Mouse (Mus musculus) CH12F3 (cell line): ENCODE results near the gene Dnase1l1.

ENCODE experiments used
- in situ Hi-C: fragments of 300-500 bp; cut with MboI; formaldehyde crosslinking; loops from 2 replicates; pipeline ENCODE4 v1.14.3; 2020; ENCODE audit warnings: low sequenced_read_pairs

Dnase1l1 gene

DNA sequence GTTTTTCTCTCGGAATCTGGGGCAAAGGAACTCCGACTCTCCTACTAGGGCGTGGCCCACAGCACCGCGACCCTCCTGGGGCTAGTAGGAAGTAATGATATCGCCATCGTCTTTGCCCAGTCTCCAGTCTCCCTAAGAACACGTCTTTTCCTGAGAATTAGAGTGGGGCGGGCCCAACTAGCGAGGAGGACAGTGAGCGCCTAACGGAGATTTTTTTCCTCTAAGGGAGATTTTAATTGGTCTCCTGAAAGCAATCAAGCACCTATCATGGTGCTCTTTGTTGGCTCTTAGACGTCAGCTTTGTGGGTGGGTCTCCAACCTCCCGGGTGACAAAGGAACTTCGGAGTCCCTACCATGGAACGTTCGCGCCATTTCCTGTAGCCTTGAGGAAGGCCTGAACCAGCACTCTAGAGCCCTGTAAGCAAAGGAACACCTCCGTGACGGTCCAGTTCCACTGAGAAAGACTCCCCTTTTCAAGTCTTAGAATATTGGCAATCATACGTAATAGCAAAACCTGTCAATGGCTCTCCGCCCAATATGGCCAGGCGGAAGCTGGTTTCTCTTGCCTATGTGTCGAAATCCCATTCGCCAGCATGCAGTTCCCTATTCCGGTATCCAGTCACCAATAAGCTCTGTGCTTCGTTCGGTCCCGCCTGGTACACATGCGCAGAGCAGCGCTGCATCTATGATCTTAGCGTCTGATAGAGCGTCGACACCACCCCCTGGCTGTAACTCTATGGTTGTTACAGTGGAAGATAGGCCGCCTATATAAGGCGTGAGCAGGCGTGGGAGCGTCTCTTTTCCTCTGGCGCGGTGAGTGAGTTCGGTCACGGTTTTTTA lies 11.9 kb downstream of the Dnase1l1 start, which contains the start of gene Rpl10:
Gene Rpl10 (plus strand): TSS at position 751 of the 840 bp plus-strand sequence.
- in situ Hi-C loops = no loop called here

DNA sequence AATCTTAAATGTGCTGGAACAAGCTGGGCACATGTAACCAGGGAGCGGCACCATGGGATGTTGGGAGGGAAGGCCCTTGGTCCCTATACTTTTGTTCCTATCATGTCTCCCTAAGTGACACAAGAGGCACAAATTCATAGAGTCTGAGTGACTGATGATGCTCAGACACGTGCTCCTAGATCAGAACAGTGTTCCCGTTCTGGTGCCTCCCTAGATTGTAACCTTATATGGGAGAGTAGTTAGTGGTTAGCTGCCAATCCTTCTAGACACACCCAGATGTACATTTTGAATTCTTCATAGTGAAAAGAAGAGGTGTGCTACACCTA lies 12.4 kb downstream of the Dnase1l1 start:
- in situ Hi-C loops = no loop called here

DNA sequence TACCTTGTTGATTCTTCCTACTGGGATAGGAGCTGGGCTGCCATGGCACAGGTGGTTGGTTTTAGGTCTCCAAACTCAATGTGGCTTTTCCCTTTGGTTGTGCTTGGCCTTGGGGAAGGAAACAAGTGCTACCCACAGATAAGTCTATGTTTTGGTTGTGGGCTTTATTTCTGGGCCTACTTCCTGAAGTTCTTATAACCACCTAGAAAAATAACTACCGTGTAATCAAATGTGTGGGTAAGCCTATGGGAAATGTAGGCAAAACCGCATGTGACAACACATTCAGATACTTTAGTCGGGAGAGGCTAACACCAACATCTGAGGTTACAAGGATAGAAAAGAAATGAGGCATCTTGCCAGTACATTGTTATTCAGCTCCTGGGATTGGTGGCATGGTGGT lies 24.4 kb downstream of the Dnase1l1 start:
- in situ Hi-C loops = no loop called here

DNA sequence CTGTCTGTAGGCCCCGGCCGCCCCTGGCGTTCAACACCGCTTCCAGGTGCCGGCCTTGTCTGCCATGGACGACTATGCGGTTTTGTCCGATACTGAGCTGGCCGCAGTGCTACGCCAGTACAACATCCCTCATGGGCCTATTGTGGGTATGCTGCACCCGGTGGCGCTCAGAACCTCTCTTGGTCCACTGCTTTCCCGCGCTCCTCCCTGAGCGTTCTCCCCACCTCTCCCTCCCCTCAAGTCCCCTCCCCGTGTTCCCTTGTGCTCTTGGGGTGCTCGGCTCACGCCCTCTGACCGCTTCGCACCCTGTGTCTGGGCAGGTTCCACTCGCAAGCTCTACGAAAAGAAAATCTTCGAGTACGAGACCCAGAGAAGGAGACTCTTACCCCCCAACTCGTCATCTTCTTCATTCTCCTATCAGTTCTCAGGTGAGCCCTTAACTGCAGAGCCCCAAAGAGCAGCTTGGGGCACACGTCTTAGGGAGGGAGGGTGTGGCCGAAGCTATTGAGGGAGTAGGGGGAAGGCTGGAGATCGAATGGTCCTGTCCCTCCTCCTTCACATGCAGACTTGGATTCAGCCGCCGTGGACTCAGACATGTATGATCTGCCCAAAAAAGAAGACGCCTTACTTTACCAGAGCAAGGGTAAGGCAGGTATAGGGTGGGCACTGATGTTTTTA lies 27.1 kb downstream of the Dnase1l1 start:
- in situ Hi-C loops = no loop called here

DNA sequence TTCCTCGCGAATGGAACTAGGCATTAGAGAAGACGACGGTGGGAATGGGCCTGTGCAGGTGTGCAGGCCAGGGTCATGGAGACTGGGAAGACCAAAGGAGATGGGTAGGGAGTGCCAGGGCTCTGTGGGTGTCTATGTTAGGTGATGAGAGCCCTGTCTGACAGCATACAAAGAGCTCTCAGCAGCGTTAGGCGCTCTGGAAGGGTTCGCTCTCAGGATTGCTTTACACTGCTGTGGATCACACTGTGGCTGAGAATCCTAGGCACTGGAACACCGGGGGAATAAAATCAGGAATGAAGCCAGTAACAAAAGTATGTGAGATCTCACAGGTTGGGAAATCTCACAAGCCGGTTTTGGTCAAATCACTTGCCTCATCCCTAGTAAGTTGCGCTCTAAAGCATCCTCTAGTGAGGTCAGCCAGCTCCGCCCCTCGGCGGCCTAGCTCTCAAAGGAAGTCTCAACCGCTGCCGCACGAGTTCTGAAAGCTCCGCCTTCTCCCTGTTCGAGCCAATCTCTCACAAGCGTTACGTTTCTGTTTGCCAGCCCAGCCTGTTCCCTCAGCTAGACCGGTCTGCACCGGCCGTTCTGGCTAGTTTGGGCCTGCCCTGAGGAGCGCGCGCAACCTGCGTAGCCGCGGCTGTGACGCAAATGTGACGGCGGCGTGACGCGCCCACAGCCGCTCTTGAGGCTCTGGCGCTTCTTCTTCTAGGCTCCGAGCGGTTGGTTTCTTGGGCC lies 27.8 kb downstream of the Dnase1l1 start, which contains the start of gene Emd:
Gene Emd (plus strand): TSS at position 535 of the 735 bp plus-strand sequence.
- in situ Hi-C loops = no loop called here

DNA sequence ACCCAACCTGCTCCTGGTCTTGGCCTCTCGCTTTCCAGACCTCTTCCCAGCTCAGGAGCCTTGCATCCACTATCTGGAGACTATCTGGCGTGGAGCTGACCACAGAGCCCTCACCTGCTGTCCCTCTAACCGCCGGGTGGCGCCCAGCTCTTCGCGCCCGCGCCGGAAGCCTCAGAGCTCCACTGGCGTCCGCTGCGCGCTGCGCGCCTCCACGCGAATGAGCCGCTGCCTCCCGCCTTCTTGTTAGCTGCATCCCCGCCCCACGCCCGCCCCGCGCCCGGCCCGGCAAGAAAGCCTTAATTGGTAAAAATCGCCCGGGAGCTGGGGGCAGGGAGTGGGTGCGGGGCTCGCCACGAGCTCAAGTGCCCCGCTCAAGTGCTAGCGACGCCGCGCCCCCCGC lies 32.5 kb downstream of the Dnase1l1 start, which contains the start of gene Flna:
Gene Flna (minus strand): TSS at position 206 of the 400 bp plus-strand sequence.
- in situ Hi-C loops = loop anchor here (10.0 kb wide), 1 partner anchor 165 kb away; no protein-coding TSS in a partner anchor

DNA sequence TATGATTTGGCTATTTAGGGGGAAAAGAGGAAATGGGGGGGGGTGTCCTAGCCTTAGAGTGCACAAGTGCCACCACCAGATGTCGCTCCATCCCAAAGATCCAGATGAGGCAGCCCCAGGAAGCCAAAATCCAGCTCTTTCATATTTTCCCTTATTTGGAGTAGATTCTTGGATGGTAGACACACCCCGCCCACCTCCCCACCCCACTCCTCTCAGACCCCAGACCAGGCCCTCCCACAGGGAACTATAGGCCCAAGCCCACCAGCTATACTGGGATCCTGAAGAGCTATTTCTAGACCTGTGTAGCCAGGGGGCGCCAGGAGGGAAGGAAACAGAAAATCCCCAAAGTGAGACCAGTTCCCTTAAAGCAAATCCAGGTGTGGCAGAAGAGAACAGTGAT lies 33.5 kb downstream of the Dnase1l1 start:
- in situ Hi-C loops = loop anchor here (10.0 kb wide), 1 partner anchor 166 kb away; no protein-coding TSS in a partner anchor

DNA sequence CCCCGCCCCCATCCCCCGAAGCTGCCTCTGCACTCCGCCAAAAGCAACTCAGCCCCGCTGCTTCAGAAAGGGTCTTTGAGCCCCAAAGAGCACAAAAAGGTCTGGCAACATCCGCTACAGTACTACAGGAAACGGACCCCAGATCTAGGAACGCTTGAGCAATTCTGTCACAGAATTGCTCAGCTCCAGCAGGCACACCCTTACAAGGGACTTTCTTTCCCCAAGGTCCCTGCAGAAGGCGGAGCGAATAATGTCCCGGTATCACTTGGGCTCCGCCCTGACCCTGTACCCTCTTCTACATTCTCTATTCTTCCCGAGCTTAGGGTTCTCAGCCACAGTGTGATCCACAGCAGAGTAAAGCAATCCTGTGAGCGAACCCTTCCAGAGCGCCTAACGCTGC lies 35.4 kb downstream of the Dnase1l1 start:
- in situ Hi-C loops = loop anchor here (10.0 kb wide), 1 partner anchor 168 kb away; no protein-coding TSS in a partner anchor

DNA sequence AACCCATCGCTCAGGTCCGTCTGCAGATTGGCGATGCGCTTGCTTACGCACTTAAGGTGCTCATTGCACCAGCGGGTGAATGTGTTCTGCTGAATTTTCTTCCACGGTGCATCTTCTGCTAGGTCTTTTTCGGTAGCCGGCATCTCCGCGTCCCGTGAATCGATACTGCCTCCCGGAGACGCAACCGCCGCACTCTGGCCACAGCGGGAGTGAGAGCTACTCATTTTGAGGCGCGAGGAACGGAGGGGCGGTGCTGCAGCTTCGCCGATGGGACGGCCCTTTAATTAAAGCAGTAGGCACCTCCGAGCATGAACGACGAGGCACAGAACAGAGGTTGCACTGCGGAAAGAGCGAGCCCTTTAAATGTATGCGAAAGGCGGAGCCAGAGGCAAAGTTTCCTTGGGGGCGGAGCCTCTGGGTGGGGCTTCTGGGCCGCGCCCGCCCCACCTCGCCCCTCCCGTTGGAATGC lies 35.9 kb downstream of the Dnase1l1 start:
- in situ Hi-C loops = loop anchor here (10.0 kb wide), 1 partner anchor 169 kb away; no protein-coding TSS in a partner anchor

DNA sequence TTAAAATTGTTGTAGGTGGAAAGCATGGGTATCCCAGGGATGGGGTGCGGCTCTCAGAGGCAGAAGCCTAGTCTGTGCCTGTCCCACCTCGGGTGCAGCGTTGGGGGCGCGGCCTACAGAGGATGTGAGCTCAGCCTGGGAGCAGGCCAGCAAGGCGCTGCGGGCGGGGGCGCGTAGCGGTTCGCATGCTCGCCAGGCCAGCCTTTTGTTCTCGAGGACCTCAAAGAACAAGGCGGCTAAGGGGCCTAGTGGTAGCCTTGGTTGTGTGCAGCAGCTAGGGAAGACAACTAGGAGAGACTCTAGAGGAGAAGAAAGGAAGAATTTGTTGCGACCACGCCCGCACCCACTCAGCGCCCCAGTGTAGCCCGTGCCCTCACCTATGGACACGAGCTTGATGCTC lies 36.5 kb downstream of the Dnase1l1 start:
- in situ Hi-C loops = loop anchor here (10.0 kb wide), 1 partner anchor 169 kb away; no protein-coding TSS in a partner anchor

DNA sequence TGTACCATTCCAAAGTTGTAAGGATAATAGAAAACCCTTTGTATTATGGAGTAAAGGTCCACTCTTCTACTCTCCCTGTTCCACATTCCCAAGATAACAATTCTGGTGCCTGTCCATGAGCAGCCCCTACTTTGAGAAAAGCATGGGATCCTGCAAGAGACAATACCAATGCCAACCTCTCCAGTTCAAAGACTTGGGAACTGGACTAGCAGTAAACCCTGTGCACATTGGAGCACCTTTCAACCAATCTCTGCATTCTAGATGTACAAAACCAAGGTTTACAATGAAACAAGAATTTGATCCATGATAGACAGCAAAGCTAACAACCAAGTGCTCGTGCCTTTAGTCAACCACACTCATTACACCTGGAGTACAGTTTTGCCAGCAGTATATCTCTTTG lies 37.0 kb downstream of the Dnase1l1 start:
- in situ Hi-C loops = loop anchor here (10.0 kb wide), 1 partner anchor 170 kb away; no protein-coding TSS in a partner anchor

DNA sequence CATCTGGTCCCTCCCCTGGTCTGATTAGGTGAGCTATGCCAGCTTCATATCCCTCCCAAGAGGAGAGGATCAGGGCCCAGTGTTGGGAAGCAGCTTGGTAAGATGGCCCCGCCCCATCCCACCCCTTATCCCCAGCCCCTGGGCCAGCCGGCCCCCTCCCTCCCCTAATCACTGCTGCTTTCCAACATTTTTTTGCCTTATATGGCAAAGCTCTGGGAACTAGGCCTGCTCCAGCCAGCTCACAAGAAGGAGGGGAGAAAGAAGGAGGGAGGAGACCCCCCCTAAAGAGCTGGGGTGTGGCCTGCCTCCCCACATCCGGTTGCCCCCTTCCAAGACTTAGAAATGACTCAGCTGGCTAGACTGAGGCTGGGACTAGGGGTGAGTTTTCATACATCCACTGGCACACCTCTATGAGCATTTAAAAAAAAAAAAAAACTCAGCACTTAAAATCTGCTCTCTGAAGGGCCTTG lies 37.5 kb downstream of the Dnase1l1 start:
- in situ Hi-C loops = loop anchor here (10.0 kb wide), 1 partner anchor 170 kb away; no protein-coding TSS in a partner anchor

DNA sequence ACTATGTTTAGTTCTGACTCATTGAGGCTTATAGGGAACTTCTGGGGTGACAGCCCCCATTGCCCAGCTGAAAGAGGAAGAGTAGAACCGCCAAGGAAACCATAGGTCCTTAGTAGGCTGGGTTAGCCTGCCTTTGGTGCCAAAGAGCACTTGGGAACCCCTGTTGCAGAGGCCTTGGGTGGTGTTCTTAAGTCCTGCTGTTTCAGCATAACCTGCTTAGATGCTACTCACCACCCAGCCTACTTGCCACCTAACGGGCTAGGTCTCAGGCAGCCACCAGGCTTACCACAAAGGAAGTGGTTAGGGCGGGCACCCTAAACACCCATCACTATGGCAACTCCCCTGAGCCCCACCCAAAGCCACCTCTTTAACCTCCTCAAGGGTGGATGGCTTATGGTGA lies 38.3 kb downstream of the Dnase1l1 start:
- in situ Hi-C loops = loop anchor here (10.0 kb wide), 1 partner anchor 171 kb away; no protein-coding TSS in a partner anchor

DNA sequence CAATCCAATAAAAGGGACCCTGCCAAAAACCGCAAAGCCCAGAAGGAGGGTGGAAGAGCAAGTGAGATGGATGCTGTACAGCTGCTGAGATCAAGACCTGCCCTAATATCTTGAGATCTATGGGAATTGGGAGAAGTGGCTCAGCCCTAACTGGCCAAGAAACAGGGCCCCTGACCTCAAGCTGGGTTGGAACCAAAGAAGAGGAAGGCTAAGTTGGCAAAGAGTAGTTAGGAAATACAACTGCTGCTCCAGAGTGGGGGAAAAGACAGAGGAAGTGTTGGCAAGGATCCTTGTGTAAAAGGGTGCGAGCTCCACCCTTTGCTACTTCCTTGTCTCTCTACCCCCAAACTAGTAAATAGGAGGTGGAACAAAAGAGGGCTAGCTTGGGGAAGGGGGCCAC lies 38.7 kb downstream of the Dnase1l1 start:
- in situ Hi-C loops = loop anchor here (10.0 kb wide), 1 partner anchor 171 kb away; no protein-coding TSS in a partner anchor

DNA sequence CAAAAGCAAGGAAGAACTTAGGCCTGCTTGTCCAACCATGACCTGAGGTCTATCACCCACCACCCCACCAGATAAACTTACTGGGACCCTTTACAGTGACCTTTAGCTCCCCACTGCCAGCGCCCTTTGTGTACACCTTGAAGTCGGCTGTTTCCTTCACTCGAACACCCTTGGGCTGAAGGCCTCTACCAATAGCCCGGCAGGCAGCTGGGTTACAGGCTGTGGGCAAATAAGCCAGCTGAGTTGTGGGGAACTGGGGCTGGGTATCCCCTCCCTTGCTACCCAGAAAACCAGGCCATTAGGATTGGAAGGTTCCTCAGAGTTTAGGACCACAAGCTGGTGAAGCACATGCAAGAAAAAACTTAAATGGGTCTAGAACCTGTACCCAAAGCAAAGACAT lies 41.8 kb downstream of the Dnase1l1 start:
- in situ Hi-C loops = loop anchor here (10.0 kb wide), 1 partner anchor 174 kb away; no protein-coding TSS in a partner anchor

DNA sequence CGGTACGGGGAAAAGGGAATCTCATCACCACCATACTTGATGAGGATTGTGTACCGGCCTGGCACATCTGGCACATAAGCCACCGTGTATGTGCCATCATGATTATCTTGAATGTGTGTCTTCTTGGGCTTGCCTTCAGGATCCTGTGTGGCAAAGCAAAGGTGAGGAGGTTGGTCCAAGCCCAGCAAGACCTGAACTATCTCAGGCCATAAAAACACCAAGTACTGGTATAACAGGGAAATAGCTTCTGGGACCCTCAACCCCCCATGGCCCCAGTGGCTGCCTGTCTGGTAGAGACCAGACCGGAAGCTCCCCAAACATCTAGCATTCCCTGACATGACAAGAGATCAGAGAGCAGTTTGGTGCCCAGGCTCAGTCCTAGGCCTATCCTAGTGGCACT lies 48.9 kb downstream of the Dnase1l1 start:
- in situ Hi-C loops = no loop called here

DNA sequence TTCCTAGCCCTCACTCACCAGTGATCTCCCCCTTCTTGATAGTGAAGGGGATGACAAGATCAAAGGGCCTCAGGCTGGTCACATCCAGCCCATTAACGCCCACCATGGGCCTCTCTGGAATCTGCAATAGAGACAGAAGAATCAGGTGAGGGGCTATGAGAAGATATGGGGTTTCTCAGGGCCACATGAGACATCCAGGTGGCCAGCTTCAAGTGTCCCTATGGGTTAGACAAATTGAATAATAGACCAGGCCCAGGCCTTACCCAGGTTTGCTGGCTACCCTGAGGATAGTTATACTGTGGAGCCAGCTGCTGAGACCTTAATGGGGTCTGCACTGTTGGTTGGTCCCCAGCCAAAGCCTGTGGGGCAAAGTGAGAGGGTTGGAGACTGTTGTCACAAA lies 52.1 kb downstream of the Dnase1l1 start:
- in situ Hi-C loops = no loop called here
